Mouse (Mus musculus) hindbrain, embryonic 16.5 days (tissue): ENCODE results near the gene Tomm6. TPM values are rescaled to one million over a fixed set of nuclear protein-coding genes. Genes with fewer than 3 reads are reported as not detected.

ENCODE experiments used
- ATAC-seq: fragments of 200-750 bp; cut with Nextera tagmentation; 2 replicates; pipeline ENCODE4 v1.8.0; 2017; ENCODE audit warnings: moderate TSS enrichment, moderate library complexity
- H3K27ac ChIP-seq: fragments of 300-500 bp; sonication (generic); 2 replicates; pipeline ENCODE4 v1.5.1; 2014; ENCODE audit warnings: low read depth, mild to moderate bottlenecking, control low read depth, low read length, moderate library complexity
- H3K27me3 ChIP-seq: fragments of 300-500 bp; sonication (generic); replicated peaks from 2 replicates; pipeline ENCODE4 v1.6.1; 2014; ENCODE audit warnings: low read length; ENCODE audit not compliant: control insufficient read depth, insufficient read depth
- H3K36me3 ChIP-seq: fragments of 300-500 bp; sonication (generic); 2 replicates; pipeline ENCODE4 v1.6.1; 2014; ENCODE audit warnings: mild to moderate bottlenecking, low read length, moderate library complexity, mixed read lengths; ENCODE audit not compliant: control insufficient read depth, insufficient read depth
- H3K4me1 ChIP-seq: fragments of 300-500 bp; sonication (generic); 2 replicates; pipeline ENCODE4 v1.6.1; 2014; ENCODE audit warnings: low read depth, low read length; ENCODE audit not compliant: control insufficient read depth, insufficient read depth
- H3K4me2 ChIP-seq: fragments of 300-500 bp; sonication (generic); 2 replicates; pipeline ENCODE4 v1.6.1; 2014; ENCODE audit warnings: mild to moderate bottlenecking, low read length, control low read depth, moderate library complexity
- H3K4me3 ChIP-seq: fragments of 300-500 bp; sonication (generic); 2 replicates; pipeline ENCODE4 v1.5.1; 2014; ENCODE audit warnings: mild to moderate bottlenecking, low read length, control low read depth, moderate library complexity
- H3K9ac ChIP-seq: fragments of 300-500 bp; sonication (generic); 2 replicates; pipeline ENCODE4 v1.6.1; 2014; ENCODE audit warnings: low read depth, mild to moderate bottlenecking, control low read depth, low read length, moderate library complexity
- H3K9me3 ChIP-seq: fragments of 300-500 bp; sonication (generic); 2 replicates; pipeline ENCODE4 v1.6.1; 2014; ENCODE audit warnings: mild to moderate bottlenecking, low read length, moderate library complexity; ENCODE audit not compliant: control insufficient read depth
- WGBS: fragments of 180-500 bp; shearing (Covaris S2); extraction: QIAGEN DNeasy Blood & Tissue Kit; methylation state at CpG from one replicate; pipeline ENCODE4 v1.1.7; 2014; 5-methylcytosine and 5-hydroxymethylcytosine counted together
- polyA plus RNA-seq: library from polyadenylated mRNA; unstranded; fragments of >200 nt; fragmentation: Nextera tagmentation; extraction: Ambion mirVana; gene quantifications from 2 replicates; pipeline ENCODE4 v1.2.1, GENCODE M21; 2015

Gene Tomm6
- polyA plus RNA-seq: 264 and 286 TPM in 2 replicates

DNA sequence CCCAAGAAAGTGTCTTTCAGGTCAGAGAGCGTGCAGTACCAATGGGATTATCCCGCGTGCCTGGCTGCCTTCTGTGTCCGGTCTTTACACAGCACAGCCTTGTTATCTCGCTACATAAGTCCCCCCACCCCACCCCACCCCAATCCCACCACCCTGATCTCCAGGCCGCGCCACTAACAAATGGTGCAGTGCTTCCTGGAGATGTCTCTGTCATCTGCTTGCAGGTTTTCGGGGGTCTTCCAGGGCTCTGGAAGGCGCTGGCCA is at the start of gene Tomm6:
Tomm6 (minus strand) TSS at position 43 of the 264 bp plus-strand sequence.
- peak within 1 kb of the TSS; percentile 88 for H3K4me2 ChIP-seq
- no peaks in the 10 kb centered on the region; the same call in 1 of the 2 replicates for H3K27me3 ChIP-seq
- peak within 1 kb of the TSS; percentile 88 for H3K4me3 ChIP-seq
- peak within 1 kb of the TSS; percentile 95 for H3K9ac ChIP-seq
- WGBS: 0% methylated on average over 9 of the region's 9 CpGs
- peaks cover 4% of the 10 kb centered on the region for H3K36me3 ChIP-seq
- peak within 1 kb of the TSS; percentile 91 for H3K27ac ChIP-seq
- no peak; the same call in 1 of the 2 replicates for ATAC-seq
- H3K9me3 ChIP-seq: no peaks in the 10 kb centered on the region
- H3K4me1 ChIP-seq: peaks cover 21% of the 10 kb centered on the region

- WGBS: under 1% methylated on average over 39 of the region's 60 CpGs
- Histone ChIP-seq H3K4me2 (peak overlapping the region; percentile 92), H3K27ac (peak overlapping the region; percentile 58), H3K9ac (peak overlapping the region; percentile 72), H3K4me1 (peaks cover 15% of the 10 kb centered on the region), H3K4me3 (peak overlapping the region; percentile 64), H3K36me3 (no peaks in the 10 kb centered on the region), H3K27me3 (peaks cover 10% of the 10 kb centered on the region; the same call in 1 of the 2 replicates), H3K9me3 (no peaks in the 10 kb centered on the region)
- ATAC-seq: peak; percentile 84
Measured at GRCm38 (mm10) chr17:47737271-47738065, 49.3 kb upstream of the Tomm6 start.

DNA sequence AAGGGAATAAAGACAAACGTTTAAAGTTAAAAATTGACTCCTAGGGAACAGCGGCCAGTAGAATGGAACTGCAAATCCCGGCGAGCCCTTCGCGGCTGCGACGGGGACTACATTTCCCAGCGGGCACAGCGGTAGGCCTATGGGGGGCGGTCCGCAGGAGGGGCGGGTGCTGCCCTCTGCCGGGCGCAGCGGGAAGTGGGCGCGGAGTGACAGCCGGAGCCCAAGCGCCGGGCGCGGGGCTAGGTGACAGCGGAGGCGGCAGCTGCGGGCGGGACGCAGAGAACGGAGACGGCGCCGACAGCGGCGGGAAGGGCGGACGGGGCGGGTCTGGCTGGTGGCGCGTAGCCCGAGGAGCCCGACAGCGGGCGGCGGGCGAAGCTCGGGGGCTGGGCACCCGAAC is 48.7 kb upstream of the Tomm6 start, which contains the start of gene Tfeb:
Tfeb (plus strand) TSS at position 175 of the 400 bp plus-strand sequence.
- Histone ChIP-seq H3K9me3 (no peaks in the 10 kb centered on the region), H3K4me3 (peak within 1 kb of the TSS; percentile 64), H3K27me3 (peaks cover 10% of the 10 kb centered on the region; the same call in 1 of the 2 replicates), H3K4me2 (peak within 1 kb of the TSS; percentile 92), H3K27ac (peak within 1 kb of the TSS; percentile 58), H3K9ac (peak within 1 kb of the TSS; percentile 72), H3K4me1 (peaks cover 15% of the 10 kb centered on the region), H3K36me3 (no peaks in the 10 kb centered on the region)
- peak; percentile 71 for ATAC-seq
- under 1% methylated on average over 42 of the region's 47 CpGs for WGBS

DNA sequence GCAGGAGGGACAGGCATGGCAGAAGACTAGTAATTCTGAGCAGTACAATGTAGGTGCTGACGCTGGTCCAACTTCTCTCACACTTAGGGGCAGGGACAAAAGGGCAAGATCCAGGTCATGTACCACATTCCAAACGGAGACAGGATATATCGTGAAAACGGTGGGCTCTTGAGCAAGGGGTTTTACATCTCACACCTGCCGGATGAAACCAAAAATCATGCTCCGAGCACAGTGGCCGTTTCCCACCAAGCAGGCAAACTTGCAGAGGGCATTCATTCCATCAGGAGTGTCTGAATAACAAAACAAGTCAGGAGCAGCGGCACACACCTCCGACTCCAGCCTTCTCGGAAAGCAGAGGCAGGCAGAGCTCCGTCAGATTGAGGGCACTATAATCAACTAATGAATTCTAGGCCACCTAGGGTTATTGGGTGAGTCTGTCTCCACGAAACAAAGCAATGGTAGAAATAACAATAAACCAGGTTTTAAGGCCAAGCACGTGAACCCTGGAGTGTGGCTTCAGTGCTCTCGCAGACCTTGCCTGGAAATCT is 47.4 kb upstream of the Tomm6 start:
- no peak for ATAC-seq
- 75% methylated on average over 14 of the region's 14 CpGs for WGBS

DNA sequence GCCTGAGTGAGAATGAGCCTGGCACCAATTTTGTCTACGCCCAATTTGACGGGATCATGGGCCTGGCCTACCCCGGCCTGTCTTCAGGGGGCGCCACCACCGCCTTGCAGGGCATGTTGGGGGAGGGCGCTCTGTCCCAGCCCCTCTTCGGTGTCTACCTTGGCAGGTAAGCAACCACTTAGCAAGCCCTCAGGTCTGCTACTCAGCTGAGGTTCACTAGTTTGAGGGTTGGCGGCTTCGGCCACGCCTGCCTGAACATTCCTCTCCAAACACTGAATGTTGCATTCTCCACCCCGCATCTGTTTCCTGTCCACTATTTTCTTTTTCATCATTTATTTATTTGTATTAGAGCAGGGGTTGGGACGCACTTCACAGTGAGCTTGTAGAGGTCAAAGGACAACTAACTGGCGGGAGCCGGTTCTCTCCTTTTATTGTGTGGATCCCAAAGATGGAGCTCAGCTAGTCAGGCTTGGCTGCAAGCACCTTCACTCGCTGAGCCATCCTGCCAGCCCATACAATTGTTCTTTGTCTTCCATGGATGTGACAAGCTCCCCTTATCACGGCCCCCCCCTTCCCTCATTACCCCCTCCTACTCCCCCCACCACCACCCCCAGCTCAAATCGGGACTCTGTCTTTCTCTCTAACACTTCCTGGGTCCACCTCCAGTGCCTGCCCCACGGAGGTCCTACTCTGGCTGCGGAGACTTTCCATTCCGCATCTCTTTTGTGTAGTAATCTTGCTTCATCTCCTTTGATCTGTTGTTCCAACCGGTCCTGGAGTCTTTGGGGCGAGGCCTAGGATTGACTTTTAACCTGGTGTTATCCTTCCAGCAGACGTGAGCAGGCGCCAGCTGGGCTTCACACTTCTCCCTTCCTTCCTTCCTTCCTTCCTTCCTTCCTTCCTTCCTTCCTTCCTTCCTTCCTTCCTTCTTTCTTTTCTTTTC is 42.7 kb upstream of the Tomm6 start:
- no peaks in the 10 kb centered on the region for H3K4me1 ChIP-seq
- no peaks in the 10 kb centered on the region for H3K9me3 ChIP-seq
- no peak overlapping the region for H3K9ac ChIP-seq
- no peak overlapping the region for H3K4me3 ChIP-seq
- H3K36me3 ChIP-seq: no peaks in the 10 kb centered on the region
- no peak overlapping the region for H3K27ac ChIP-seq
- ATAC-seq: no peak
- 51% methylated on average over 24 of the region's 24 CpGs for WGBS
- H3K4me2 ChIP-seq: no peak overlapping the region
- H3K27me3 ChIP-seq: no peaks in the 10 kb centered on the region

More for the DNA sequence above, 47.4 kb upstream of the Tomm6 start:
- Histone ChIP-seq H3K36me3 (no peaks in the 10 kb centered on the region), H3K27me3 (peaks cover 10% of the 10 kb centered on the region; the same call in 1 of the 2 replicates), H3K9me3 (no peaks in the 10 kb centered on the region), H3K9ac (no peak overlapping the region), H3K4me1 (peaks cover 15% of the 10 kb centered on the region), H3K4me3 (no peak overlapping the region), H3K27ac (no peak overlapping the region), H3K4me2 (no peak overlapping the region)

- H3K9me3 ChIP-seq: no peaks in the 10 kb centered on the region
- no peak within 1 kb of the TSS for H3K4me2 ChIP-seq
- no peak within 1 kb of the TSS for H3K27ac ChIP-seq
- no peak within 1 kb of the TSS for H3K4me3 ChIP-seq
- no peaks in the 10 kb centered on the region for H3K4me1 ChIP-seq
- 86% methylated on average over 11 of the region's 11 CpGs for WGBS
- H3K36me3 ChIP-seq: no peaks in the 10 kb centered on the region
- no peaks in the 10 kb centered on the region for H3K27me3 ChIP-seq
- no peak for ATAC-seq
- H3K9ac ChIP-seq: no peak within 1 kb of the TSS
Measured at GRCm38 (mm10) chr17:47726566-47726965, 38.4 kb upstream of the Tomm6 start, which contains the start of gene Pgc. TSS of gene Pgc (plus strand) at chr17:47726842.

DNA sequence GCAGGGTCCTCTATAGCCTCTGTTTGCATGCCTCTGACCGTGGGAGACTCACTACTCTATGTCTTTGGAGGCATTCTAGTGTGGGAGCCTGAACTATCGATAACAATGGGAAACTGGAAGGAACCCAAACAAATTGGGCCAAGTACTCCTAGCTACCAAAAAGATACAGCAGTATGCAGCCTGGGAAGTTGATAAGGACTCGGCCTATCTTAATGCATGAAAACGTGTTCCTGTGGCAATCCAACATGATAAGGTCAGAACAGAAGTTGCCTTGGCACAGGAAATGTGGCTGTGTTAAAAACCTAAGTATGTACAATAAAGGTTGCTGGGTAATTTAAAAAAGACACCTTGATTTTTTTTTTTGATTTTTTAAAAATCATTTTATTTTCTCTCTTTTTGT is 33.0 kb upstream of the Tomm6 start:
- ATAC-seq: no peak
- H3K27me3 ChIP-seq: no peaks in the 10 kb centered on the region
- 82% methylated on average over 4 of the region's 4 CpGs for whole genome bisulfite sequencing

DNA sequence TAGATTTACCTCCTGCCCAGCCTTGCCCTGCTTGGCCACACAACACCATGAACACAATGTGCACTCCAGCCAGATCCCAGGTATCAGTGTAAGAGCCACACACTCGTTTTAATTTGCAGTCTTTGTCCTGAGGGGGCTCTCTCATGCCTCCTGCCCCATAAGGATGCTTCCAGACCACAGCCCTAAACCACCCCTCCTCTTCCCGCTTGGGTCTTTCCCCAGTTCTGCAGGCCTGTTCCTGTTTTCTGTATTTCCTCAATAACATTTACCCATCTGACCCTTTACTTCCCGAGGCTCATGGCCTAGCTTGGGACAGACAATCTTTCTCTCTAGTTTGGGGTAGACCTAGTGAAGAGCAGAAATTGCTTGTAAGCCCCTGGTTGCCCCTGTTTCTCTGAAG is 26.9 kb upstream of the Tomm6 start:
- Histone ChIP-seq H3K4me2 (no peak overlapping the region), H3K27ac (no peak overlapping the region), H3K9ac (no peak overlapping the region), H3K36me3 (no peaks in the 10 kb centered on the region), H3K4me3 (no peak overlapping the region), H3K9me3 (no peaks in the 10 kb centered on the region), H3K4me1 (no peaks in the 10 kb centered on the region), H3K27me3 (no peaks in the 10 kb centered on the region)
- WGBS: 56% methylated on average over 3 of the region's 3 CpGs
- no peak for ATAC-seq

More for the DNA sequence above, 33.0 kb upstream of the Tomm6 start:
- Histone ChIP-seq H3K4me2 (no peak overlapping the region), H3K4me1 (no peaks in the 10 kb centered on the region), H3K36me3 (no peaks in the 10 kb centered on the region), H3K27ac (no peak overlapping the region), H3K9me3 (no peaks in the 10 kb centered on the region), H3K4me3 (no peak overlapping the region), H3K9ac (no peak overlapping the region)
